Mouse (Mus musculus): Measurements from ENCODE around the gene Sema3d.

The Sema3d gene

GRCm38 (mm10) chr5:12563132-12563531 is 179.9 kb downstream of the Sema3d start:
- Histone ChIP-seq H3K36me3 (ENCODE audit: insufficient read depth, low read length) (no peaks in the 10 kb centered on the region), H3K9me3 (ENCODE audit: low read length) (no peaks in the 10 kb centered on the region), H3K4me1 (replicated peaks; ENCODE audit: low read depth, low read length) (peaks cover 13% of the 10 kb centered on the region), H3K4me3 (replicated peaks; ENCODE audit: low read length) (no peak overlapping the region), H3K27me3 (ENCODE audit: insufficient read depth, low read length) (peaks cover 4% of the 10 kb centered on the region; the same call in 1 of the 2 replicates)
- TF ChIP-seq CTCF (conservative IDR thresholded peaks at IDR 0.05; ENCODE audit: low read length) (no peak), NANOG (IDR thresholded peaks at IDR 0.05; ENCODE audit: borderline replicate concordance, low read length) (no peak), POU5F1 (IDR thresholded peaks at IDR 0.05; ENCODE audit: borderline replicate concordance, low read length) (no peak)

DNA sequence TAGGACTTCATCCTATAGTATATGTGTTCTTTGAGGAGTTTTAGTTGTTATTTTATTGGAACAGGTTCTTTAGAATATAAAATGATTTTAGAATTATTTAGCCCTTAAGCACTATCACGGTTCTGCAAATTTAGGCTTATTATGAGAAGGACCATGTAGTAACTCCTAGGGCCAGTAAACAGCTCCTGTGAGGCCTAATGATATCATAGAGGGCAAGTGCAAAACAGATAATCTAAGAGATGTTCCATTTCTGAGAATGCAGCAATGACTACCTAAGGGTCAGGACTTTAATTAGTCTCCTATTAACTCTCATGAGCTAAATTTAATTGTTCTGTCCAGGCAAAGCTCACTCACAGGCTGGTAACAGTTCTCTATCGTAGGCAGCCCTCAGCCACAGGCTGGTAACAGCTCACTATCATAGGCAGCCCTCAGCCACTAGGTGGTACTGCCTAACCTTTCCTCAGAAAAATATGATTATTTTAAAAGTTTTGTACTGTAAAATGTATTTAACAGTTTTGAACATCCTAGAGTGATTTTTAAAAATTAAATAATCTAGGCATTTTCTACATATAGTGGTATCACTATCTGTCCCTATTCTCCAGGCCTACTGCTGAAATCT is 181.5 kb downstream of the Sema3d start:
- peaks cover 4% of the 10 kb centered on the region; the same call in 1 of the 2 replicates for H3K27me3 ChIP-seq (ENCODE audit: insufficient read depth, low read length)
- H3K36me3 ChIP-seq (ENCODE audit: insufficient read depth, low read length), result no peaks in the 10 kb centered on the region
- H3K4me1 ChIP-seq (replicated peaks; ENCODE audit: low read depth, low read length), result peaks cover 13% of the 10 kb centered on the region
- H3K4me3 ChIP-seq (replicated peaks; ENCODE audit: low read length), result no peak overlapping the region
- TF ChIP-seq POU5F1 (IDR thresholded peaks at IDR 0.05; ENCODE audit: borderline replicate concordance, low read length) (no peak), CTCF (conservative IDR thresholded peaks at IDR 0.05; ENCODE audit: low read length) (peak; percentile 28; the same call in 1 of the 2 replicates)
- H3K9me3 ChIP-seq (ENCODE audit: low read length), result no peaks in the 10 kb centered on the region

DNA sequence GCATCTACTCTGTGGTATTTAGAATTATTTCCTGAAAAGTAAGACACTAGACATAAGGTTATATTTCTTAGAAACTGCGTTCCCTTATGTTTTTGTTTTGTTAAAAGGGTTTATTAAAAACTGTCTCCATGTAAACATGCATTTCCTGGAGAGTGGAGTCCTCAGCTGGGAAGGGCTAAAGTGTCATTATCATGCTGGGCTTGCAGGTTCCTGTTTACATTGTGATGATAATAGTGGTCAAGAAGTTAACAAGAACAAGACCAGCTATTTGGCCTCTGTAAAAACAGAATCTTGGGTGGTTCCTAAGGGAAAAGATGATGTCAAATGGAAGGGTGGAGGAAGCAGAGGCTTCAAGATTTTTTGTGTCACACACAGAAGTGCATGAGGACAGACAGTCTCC is 183.4 kb downstream of the Sema3d start:
- Histone ChIP-seq H3K9me3 (ENCODE audit: low read length) (no peaks in the 10 kb centered on the region), H3K27me3 (ENCODE audit: insufficient read depth, low read length) (no peaks in the 10 kb centered on the region), H3K4me3 (replicated peaks; ENCODE audit: low read length) (no peak overlapping the region), H3K36me3 (ENCODE audit: insufficient read depth, low read length) (no peaks in the 10 kb centered on the region), H3K4me1 (replicated peaks; ENCODE audit: low read depth, low read length) (peaks cover 13% of the 10 kb centered on the region)
- TF ChIP-seq NANOG (IDR thresholded peaks at IDR 0.05; ENCODE audit: borderline replicate concordance, low read length) (no peak), POU5F1 (IDR thresholded peaks at IDR 0.05; ENCODE audit: borderline replicate concordance, low read length) (no peak)

GRCm38 (mm10) chr5:12574551-12574950 is 191.4 kb downstream of the Sema3d start:
- H3K27me3 ChIP-seq (ENCODE audit: insufficient read depth, low read length), result no peaks in the 10 kb centered on the region
- H3K9me3 ChIP-seq (ENCODE audit: low read length), result no peaks in the 10 kb centered on the region
- H3K4me1 ChIP-seq (replicated peaks; ENCODE audit: low read depth, low read length), result no peaks in the 10 kb centered on the region
- TF ChIP-seq CTCF (conservative IDR thresholded peaks at IDR 0.05; ENCODE audit: low read length) (no peak), POU5F1 (IDR thresholded peaks at IDR 0.05; ENCODE audit: borderline replicate concordance, low read length) (no peak), NANOG (IDR thresholded peaks at IDR 0.05; ENCODE audit: borderline replicate concordance, low read length) (no peak)
- H3K4me3 ChIP-seq (replicated peaks; ENCODE audit: low read length), result no peak overlapping the region
- no peaks in the 10 kb centered on the region for H3K36me3 ChIP-seq (ENCODE audit: insufficient read depth, low read length)

GRCm38 (mm10) chr5:12575262-12575661 is 192.1 kb downstream of the Sema3d start:
- TF ChIP-seq NANOG (IDR thresholded peaks at IDR 0.05; ENCODE audit: borderline replicate concordance, low read length) (no peak), POU5F1 (IDR thresholded peaks at IDR 0.05; ENCODE audit: borderline replicate concordance, low read length) (no peak), CTCF (conservative IDR thresholded peaks at IDR 0.05; ENCODE audit: low read length) (no peak)
- H3K4me3 ChIP-seq (replicated peaks; ENCODE audit: low read length), result no peak overlapping the region
- H3K4me1 ChIP-seq (replicated peaks; ENCODE audit: low read depth, low read length), result no peaks in the 10 kb centered on the region
- no peaks in the 10 kb centered on the region for H3K36me3 ChIP-seq (ENCODE audit: insufficient read depth, low read length)
- H3K9me3 ChIP-seq (ENCODE audit: low read length), result no peaks in the 10 kb centered on the region
- H3K27me3 ChIP-seq (ENCODE audit: insufficient read depth, low read length), result no peaks in the 10 kb centered on the region

- Histone ChIP-seq H3K4me3 (replicated peaks; ENCODE audit: low read length) (no peak overlapping the region), H3K27me3 (ENCODE audit: insufficient read depth, low read length) (no peaks in the 10 kb centered on the region), H3K4me1 (replicated peaks; ENCODE audit: low read depth, low read length) (no peaks in the 10 kb centered on the region), H3K36me3 (ENCODE audit: insufficient read depth, low read length) (no peaks in the 10 kb centered on the region), H3K9me3 (ENCODE audit: low read length) (no peaks in the 10 kb centered on the region)
- TF ChIP-seq CTCF (conservative IDR thresholded peaks at IDR 0.05; ENCODE audit: low read length) (no peak), NANOG (IDR thresholded peaks at IDR 0.05; ENCODE audit: borderline replicate concordance, low read length) (no peak), POU5F1 (IDR thresholded peaks at IDR 0.05; ENCODE audit: borderline replicate concordance, low read length) (no peak)
Measured at GRCm38 (mm10) chr5:12579752-12580151, 196.6 kb downstream of the Sema3d start.

- TF ChIP-seq POU5F1 (IDR thresholded peaks at IDR 0.05; ENCODE audit: borderline replicate concordance, low read length) (no peak), NANOG (IDR thresholded peaks at IDR 0.05; ENCODE audit: borderline replicate concordance, low read length) (no peak), CTCF (conservative IDR thresholded peaks at IDR 0.05; ENCODE audit: low read length) (no peak)
- Histone ChIP-seq H3K9me3 (ENCODE audit: low read length) (no peaks in the 10 kb centered on the region), H3K4me1 (replicated peaks; ENCODE audit: low read depth, low read length) (no peaks in the 10 kb centered on the region), H3K36me3 (ENCODE audit: insufficient read depth, low read length) (no peaks in the 10 kb centered on the region), H3K27me3 (ENCODE audit: insufficient read depth, low read length) (no peaks in the 10 kb centered on the region), H3K4me3 (replicated peaks; ENCODE audit: low read length) (no peak overlapping the region)
Measured at GRCm38 (mm10) chr5:12582540-12582939, 199.4 kb downstream of the Sema3d start.

DNA sequence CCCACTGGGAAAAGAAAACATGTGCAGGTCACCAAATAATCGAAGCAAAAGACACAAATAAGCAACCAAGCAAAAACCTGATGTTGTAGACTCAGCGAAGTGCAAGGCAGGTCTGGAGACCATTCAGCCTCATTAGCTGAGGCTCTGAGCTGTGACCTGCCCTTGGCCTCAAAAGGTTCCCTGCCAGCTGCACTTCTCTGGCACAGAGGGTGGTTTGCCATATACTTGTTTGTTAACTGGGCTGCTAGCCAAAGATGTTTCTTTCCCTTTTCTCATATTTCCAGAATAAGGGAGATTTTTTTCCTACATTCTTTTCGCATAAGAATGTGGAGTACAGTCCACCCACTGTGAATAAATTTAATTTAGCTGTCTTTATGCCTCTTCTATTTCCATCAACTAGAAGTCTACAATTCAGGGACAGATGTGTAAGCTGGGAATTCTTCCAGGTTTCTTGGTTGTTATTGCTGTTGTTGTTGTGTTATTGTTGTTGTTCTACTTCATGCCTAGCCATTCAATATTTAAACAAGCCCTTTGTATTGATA is 200.2 kb downstream of the Sema3d start:
- Histone ChIP-seq H3K4me3 (replicated peaks; ENCODE audit: low read length) (no peak overlapping the region), H3K9me3 (ENCODE audit: low read length) (no peaks in the 10 kb centered on the region), H3K27me3 (ENCODE audit: insufficient read depth, low read length) (no peaks in the 10 kb centered on the region), H3K4me1 (replicated peaks; ENCODE audit: low read depth, low read length) (no peaks in the 10 kb centered on the region), H3K36me3 (ENCODE audit: insufficient read depth, low read length) (no peaks in the 10 kb centered on the region)
- TF ChIP-seq CTCF (conservative IDR thresholded peaks at IDR 0.05; ENCODE audit: low read length), result no peak
- TF ChIP-seq NANOG (IDR thresholded peaks at IDR 0.05; ENCODE audit: borderline replicate concordance, low read length), result no peak
- TF ChIP-seq POU5F1 (IDR thresholded peaks at IDR 0.05; ENCODE audit: borderline replicate concordance, low read length), result no peak

DNA sequence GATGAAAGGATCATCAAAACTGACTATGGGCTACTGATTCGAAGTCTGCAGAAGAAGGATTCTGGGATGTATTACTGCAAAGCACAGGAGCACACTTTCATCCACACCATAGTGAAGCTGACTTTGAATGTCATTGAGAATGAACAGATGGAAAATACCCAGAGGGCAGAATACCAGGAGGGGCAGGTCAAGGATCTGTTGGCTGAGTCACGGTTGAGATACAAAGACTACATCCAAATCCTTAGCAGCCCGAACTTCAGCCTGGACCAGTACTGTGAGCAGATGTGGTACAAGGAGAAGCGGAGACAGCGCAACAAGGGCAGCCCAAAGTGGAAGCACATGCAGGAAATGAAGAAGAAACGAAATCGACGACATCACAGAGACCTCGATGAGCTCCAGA is 201.7 kb downstream of the Sema3d start:
- no peaks in the 10 kb centered on the region for H3K4me1 ChIP-seq (replicated peaks; ENCODE audit: low read depth, low read length)
- H3K4me3 ChIP-seq (replicated peaks; ENCODE audit: low read length), result no peak overlapping the region
- H3K9me3 ChIP-seq (ENCODE audit: low read length), result no peaks in the 10 kb centered on the region
- H3K36me3 ChIP-seq (ENCODE audit: insufficient read depth, low read length), result no peaks in the 10 kb centered on the region
- H3K27me3 ChIP-seq (ENCODE audit: insufficient read depth, low read length), result no peaks in the 10 kb centered on the region
- no peak for TF ChIP-seq NANOG (IDR thresholded peaks at IDR 0.05; ENCODE audit: borderline replicate concordance, low read length)
- no peak for TF ChIP-seq POU5F1 (IDR thresholded peaks at IDR 0.05; ENCODE audit: borderline replicate concordance, low read length)
- no peak for TF ChIP-seq CTCF (conservative IDR thresholded peaks at IDR 0.05; ENCODE audit: low read length)
